Comparison of ENCODE assay signal across 28 mouse cellular contexts in genomic region chr5:72332901-72333300, GRCm38 (mm10).
DNase-seq lines count a peak whose midpoint lies in the region; ATAC-seq lines count a peak whose summit lies in the region.
"Had no signal": no experiment of that assay in that cellular context is flagged by ENCODE, and none has a peak within 500 bp of the region (broad histone marks: within the 10 kb centered on the region; RNA-seq: fewer than 3 reads in every experiment).

No protein-coding gene starts in this region.

- peaks cover 6% of the 10 kb centered on the region; the same call in 1 of the 2 replicates for H3K4me1 ChIP-seq in forebrain, embryonic 14.5 days (ENCODE audit: control insufficient read depth, insufficient read depth, low read length)
- H3K4me1 ChIP-seq in forebrain, embryonic 10.5 days: peaks cover 12% of the 10 kb centered on the region
- H3K4me1 ChIP-seq: heart, embryonic 15.5 days; intestine, embryonic 15.5 days; liver, embryonic 15.5 days had no signal

- ATAC-seq in forebrain, embryonic 14.5 days: no peak
- ATAC-seq: hindbrain, postnatal 0 days; intestine, embryonic 15.5 days had no signal

- H3K4me2 ChIP-seq in forebrain, embryonic 14.5 days (ENCODE audit: low read length): no peak overlapping the region
- H3K4me2 ChIP-seq: embryonic facial prominence, embryonic 12.5 days; heart, embryonic 15.5 days; intestine, embryonic 15.5 days; limb, embryonic 12.5 days; liver, embryonic 15.5 days; lung, embryonic 14.5 days; neural tube, embryonic 15.5 days had no signal

- H3K9ac ChIP-seq in forebrain, embryonic 14.5 days (ENCODE audit: low read length): no peak overlapping the region
- H3K9ac ChIP-seq: embryonic facial prominence, embryonic 12.5 days; heart, embryonic 15.5 days; intestine, embryonic 15.5 days; limb, embryonic 12.5 days; liver, embryonic 15.5 days; lung, embryonic 14.5 days; neural tube, embryonic 15.5 days had no signal

- 86% methylated on average over 10 of the region's 10 CpGs for WGBS in forebrain, embryonic 14.5 days
- 95% methylated on average over 10 of the region's 10 CpGs for WGBS in forebrain, embryonic 10.5 days

- H3K27ac ChIP-seq in forebrain, embryonic 14.5 days (ENCODE audit: low read depth, low read length): no peak overlapping the region
- H3K27ac ChIP-seq in forebrain, embryonic 10.5 days: no peak overlapping the region
- H3K27ac ChIP-seq: embryonic facial prominence, embryonic 12.5 days; heart, embryonic 15.5 days; hindbrain, postnatal 0 days; intestine, embryonic 15.5 days; kidney, postnatal 0 days; limb, embryonic 12.5 days; liver, embryonic 15.5 days; neural tube, embryonic 15.5 days had no signal

- no peaks in the 10 kb centered on the region for H3K36me3 ChIP-seq in forebrain, embryonic 14.5 days (ENCODE audit: control insufficient read depth, insufficient read depth, low read length)
- no peaks in the 10 kb centered on the region for H3K36me3 ChIP-seq in forebrain, embryonic 10.5 days (replicated peaks)
- H3K36me3 ChIP-seq: embryonic facial prominence, embryonic 12.5 days; heart, embryonic 15.5 days; intestine, embryonic 15.5 days; limb, embryonic 12.5 days; liver, embryonic 15.5 days; neural tube, embryonic 15.5 days had no signal

- H3K4me3 ChIP-seq in forebrain, embryonic 14.5 days (ENCODE audit: low read depth, low read length): no peak overlapping the region
- no peak overlapping the region for H3K4me3 ChIP-seq in forebrain, embryonic 10.5 days
- H3K4me3 ChIP-seq: embryonic facial prominence, embryonic 12.5 days; heart, embryonic 15.5 days; intestine, embryonic 15.5 days; limb, embryonic 12.5 days; liver, embryonic 15.5 days; neural tube, embryonic 15.5 days had no signal

- no peaks in the 10 kb centered on the region for H3K9me3 ChIP-seq in forebrain, embryonic 14.5 days (replicated peaks; ENCODE audit: control insufficient read depth, low read length)
- H3K9me3 ChIP-seq in forebrain, embryonic 10.5 days: no peaks in the 10 kb centered on the region
- H3K9me3 ChIP-seq: embryonic facial prominence, embryonic 12.5 days; heart, embryonic 15.5 days; intestine, embryonic 15.5 days; limb, embryonic 12.5 days; liver, embryonic 15.5 days; neural tube, embryonic 15.5 days had no signal

- peak; percentile 41 for DNase-seq in forebrain, embryonic 14.5 days (ENCODE audit: low spot score)
- no peak for DNase-seq in forebrain, embryonic 10.5 days (ENCODE audit: extremely low spot score, low spot score)
- peak; percentile 6 to 18 for DNase-seq in frontal cortex, postnatal 36 days (ENCODE audit: low spot score in 2 of 2)
- DNase-seq in frontal cortex, postnatal 14 days (ENCODE audit: low spot score in 2 of 2): no peak
- DNase-seq in right cerebral cortex, postnatal 10 days (ENCODE audit: low spot score in 2 of 2): peak; percentile 31 to 58
- DNase-seq in right cerebral cortex, postnatal 14 days: no peak
- DNase-seq in cerebellum, adult 11-12 months: no peak
- no peak for DNase-seq in cerebellum, adult 11 months
- DNase-seq: adrenal gland, postnatal 14 days; cerebellum, adult 9-10 months; cerebellum, postnatal 36 days; embryo, embryonic 11 days; gastrocnemius, postnatal 10 days; kidney, adult 2 months; kidney, postnatal 4 days; layer of hippocampus, adult 9-11 months; lung, embryonic 14.5 days; lung, postnatal 14 days; midbrain, embryonic 14.5 days; retina, postnatal 1 day had no signal

- H3K27me3 ChIP-seq in forebrain, embryonic 14.5 days (replicated peaks; ENCODE audit: control insufficient read depth, insufficient read depth, low read length): no peaks in the 10 kb centered on the region
- no peaks in the 10 kb centered on the region for H3K27me3 ChIP-seq in forebrain, embryonic 10.5 days (ENCODE audit: poor library complexity, severe bottlenecking)
- H3K27me3 ChIP-seq: embryonic facial prominence, embryonic 12.5 days; heart, embryonic 15.5 days; intestine, embryonic 15.5 days; limb, embryonic 12.5 days; liver, embryonic 15.5 days; neural tube, embryonic 15.5 days had no signal

Comparison
In these comparisons a context has a peak if more than half of its experiments do, and no peak if none do; other contexts are left out.
1. DNase-seq: peak in forebrain, embryonic 14.5 days (single experiment), frontal cortex, postnatal 36 days (2 of 2) and right cerebral cortex, postnatal 10 days (2 of 2); none in forebrain, embryonic 10.5 days (single experiment), frontal cortex, postnatal 14 days (0 of 2), right cerebral cortex, postnatal 14 days (single experiment), cerebellum, adult 11-12 months (single experiment) and cerebellum, adult 11 months (single experiment).